Mouse (Mus musculus): ENCODE measurements around the gene Mbd3l1. TPM values are rescaled to one million over a fixed set of nuclear protein-coding genes. Genes with fewer than 3 reads are reported as not detected.

Gene Mbd3l1
- polyA plus RNA-seq (2015; fragmentation: Nextera tagmentation; extraction: Ambion mirVana), result not detected in 2 replicates

GRCm38 (mm10) chr9:18478168-18478567 is at the start of gene Mbd3l1, which contains the start of gene Zfp558:
Gene Mbd3l1 (plus strand): TSS chr9:18478359.
Gene Zfp558 (minus strand): TSS chr9:18478268.

DNA sequence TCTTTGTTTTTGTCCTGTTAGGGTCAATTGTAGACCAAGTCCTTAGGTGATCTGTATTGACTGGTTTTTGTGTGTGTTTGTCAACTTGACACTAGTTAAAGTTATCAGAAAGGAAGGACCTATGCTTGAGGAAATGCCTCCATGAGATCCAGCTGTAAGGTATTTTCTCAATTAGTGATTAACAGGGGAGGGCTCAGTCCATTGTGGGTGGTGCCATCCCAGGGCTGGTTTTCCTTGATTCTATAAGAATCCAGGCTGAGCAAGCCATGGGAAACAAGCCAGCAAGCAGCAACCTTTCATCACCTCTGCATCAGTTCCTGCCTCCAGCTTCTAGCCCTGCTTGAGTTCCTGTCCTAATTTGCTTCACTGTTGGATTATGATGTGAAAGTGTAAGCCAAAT is 47.8 kb upstream of the Mbd3l1 start, which contains the start of gene Mbd3l2:
Gene Mbd3l2 (plus strand): TSS at position 301 of the 400 bp plus-strand sequence.

Other genes starting within 250 kb of the Mbd3l1 start
- 41.4 and 44.8 TPM in 2 replicates for gene Chordc1, start 186.2 kb upstream of the Mbd3l1 start, polyA plus RNA-seq (2015; fragmentation: Nextera tagmentation; extraction: Ambion mirVana)
- gene Naalad2, start 75.4 kb upstream of the Mbd3l1 start, polyA plus RNA-seq (2015; fragmentation: Nextera tagmentation; extraction: Ambion mirVana), result 0.69 and 1.1 TPM in 2 replicates
- not detected in 2 replicates for gene Ubtfl1, start 73.9 kb upstream of the Mbd3l1 start, polyA plus RNA-seq (2015; fragmentation: Nextera tagmentation; extraction: Ambion mirVana)
- gene Mbd3l2, start 47.7 kb upstream of the Mbd3l1 start, polyA plus RNA-seq (2015; fragmentation: Nextera tagmentation; extraction: Ambion mirVana), result not detected in 2 replicates
- gene Zfp558, start 91 bp upstream of the Mbd3l1 start, polyA plus RNA-seq (2015; fragmentation: Nextera tagmentation; extraction: Ambion mirVana), result 0.75 and 0.91 TPM in 2 replicates
- 1.8 and 3.1 TPM in 2 replicates for gene Muc16, start 196.2 kb downstream of the Mbd3l1 start, polyA plus RNA-seq (2015; fragmentation: Nextera tagmentation; extraction: Ambion mirVana)